ENCODE assay signal across 10 mouse cellular contexts in the genomic region with DNA sequence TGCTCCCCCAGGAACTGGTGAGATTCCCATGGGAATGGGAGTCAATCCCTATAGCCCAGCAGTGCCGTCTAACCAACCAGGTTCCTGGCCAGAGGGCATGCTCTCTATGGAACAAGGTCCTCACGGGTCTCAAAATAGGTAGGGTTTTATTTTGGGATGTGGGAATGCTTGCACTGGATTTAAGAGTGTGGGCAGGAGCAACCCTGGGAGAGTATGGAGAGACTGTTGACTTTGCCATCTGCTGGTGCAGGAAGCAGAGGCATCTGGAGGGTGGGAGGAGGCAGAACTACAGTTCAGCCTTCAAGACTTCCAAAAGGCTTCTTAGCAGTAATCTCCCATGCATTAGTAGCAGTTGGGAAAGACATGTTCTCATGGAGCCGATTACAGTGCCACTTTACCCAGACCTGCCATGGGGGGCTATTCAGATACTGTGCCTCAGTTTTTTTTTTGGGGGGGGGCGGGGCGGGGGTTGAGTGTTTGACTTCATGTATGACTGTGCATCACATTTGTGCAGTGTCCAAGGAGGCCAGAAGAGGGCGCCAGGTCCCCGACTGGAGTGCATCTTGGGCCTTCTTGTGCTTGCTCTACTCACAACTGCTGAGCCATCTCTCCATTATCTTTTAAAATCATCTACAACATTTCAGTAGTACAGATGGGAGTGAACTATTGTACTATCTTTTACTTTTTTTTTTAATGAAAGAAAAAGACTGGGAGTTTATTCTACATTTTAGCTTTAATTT.
DNase-seq lines count a peak whose midpoint lies in the region; ATAC-seq and TF ChIP-seq lines count a peak whose summit lies in the region.
"Had no signal": no experiment of that assay in that cellular context is flagged by ENCODE, and none has a peak within 500 bp of the region (broad histone marks: within the 10 kb centered on the region; RNA-seq: fewer than 3 reads in every experiment).

No protein-coding gene starts in this region.

- no peak overlapping the region for H3K9ac ChIP-seq in midbrain, embryonic 14.5 days (replicated peaks; ENCODE audit: low read length)
- no peak overlapping the region for H3K9ac ChIP-seq in forebrain, embryonic 15.5 days (replicated peaks)
- H3K9ac ChIP-seq: lung, embryonic 15.5 days; stomach, embryonic 15.5 days had no signal

- DNase-seq in frontal cortex, postnatal 10 days (ENCODE audit: low spot score in 2 of 2) = no peak
- DNase-seq in midbrain, embryonic 14.5 days = peak; percentile 62
- no peak for DNase-seq in midbrain, embryonic 10.5 days (ENCODE audit: low spot score)
- no peak for DNase-seq in brain, embryonic 14.5 days (ENCODE audit: low read depth)
- peak; percentile 65 to 79 for DNase-seq in left cerebral cortex, postnatal 14 days (ENCODE audit: low spot score in 2 of 2)
- DNase-seq in right cerebral cortex, postnatal 14 days = peak; percentile 63

- H3K9me3 ChIP-seq in midbrain, embryonic 14.5 days (ENCODE audit: control insufficient read depth, low read length) = no peaks in the 10 kb centered on the region
- H3K9me3 ChIP-seq in midbrain, embryonic 10.5 days (replicated peaks) = no peaks in the 10 kb centered on the region
- no peaks in the 10 kb centered on the region for H3K9me3 ChIP-seq in forebrain, embryonic 15.5 days
- H3K9me3 ChIP-seq: lung, embryonic 15.5 days; stomach, embryonic 15.5 days had no signal

- H3K36me3 ChIP-seq in midbrain, embryonic 14.5 days (ENCODE audit: control insufficient read depth, insufficient read depth, low read length) = peaks cover 70% of the 10 kb centered on the region
- H3K36me3 ChIP-seq in midbrain, embryonic 10.5 days = peaks cover 97% of the 10 kb centered on the region
- peaks cover 37% of the 10 kb centered on the region for H3K36me3 ChIP-seq in forebrain, embryonic 15.5 days

- intact Hi-C loops in left cerebral cortex, postnatal 14 days (cut with DNase I) = loop anchor here (10.0 kb wide), 1 partner anchor 535 kb away; no protein-coding TSS in a partner anchor

- TF ChIP-seq POLR2A in brain, embryonic 14.5 days (IDR thresholded peaks at IDR 0.05; ENCODE audit: borderline replicate concordance, extremely low read depth, insufficient read depth, insufficient read length, poor library complexity, severe bottlenecking) = no peak

- TF ChIP-seq CTCF in brain, embryonic 14.5 days (IDR thresholded peaks at IDR 0.05; ENCODE audit: borderline replicate concordance, extremely low read depth, insufficient read depth, insufficient read length) = peak; percentile 64

- no peak overlapping the region for H3K4me2 ChIP-seq in midbrain, embryonic 14.5 days (ENCODE audit: low read length)
- no peak overlapping the region for H3K4me2 ChIP-seq in forebrain, embryonic 15.5 days (replicated peaks)
- H3K4me2 ChIP-seq: lung, embryonic 15.5 days; stomach, embryonic 15.5 days had no signal

- H3K4me3 ChIP-seq in midbrain, embryonic 14.5 days (replicated peaks; ENCODE audit: low read depth, low read length) = no peak overlapping the region
- H3K4me3 ChIP-seq in midbrain, embryonic 10.5 days = no peak overlapping the region
- no peak overlapping the region for H3K4me3 ChIP-seq in forebrain, embryonic 15.5 days
- H3K4me3 ChIP-seq: lung, embryonic 15.5 days; stomach, embryonic 15.5 days had no signal

- 73% methylated on average over 7 of the region's 7 CpGs for WGBS in midbrain, embryonic 14.5 days
- 80% methylated on average over 7 of the region's 7 CpGs for WGBS in midbrain, embryonic 10.5 days
- 83% methylated on average over 7 of the region's 7 CpGs for WGBS in forebrain, embryonic 15.5 days

- peak; percentile 95 for ATAC-seq in frontal cortex, adult (ENCODE audit: low TSS enrichment)
- ATAC-seq in midbrain, embryonic 14.5 days (ENCODE audit: low FRiP score, low TSS enrichment) = no peak
- ATAC-seq in forebrain, embryonic 15.5 days (replicated peaks) = no peak

- no peaks in the 10 kb centered on the region for H3K27me3 ChIP-seq in midbrain, embryonic 14.5 days (ENCODE audit: control insufficient read depth, insufficient read depth, low read length)
- no peaks in the 10 kb centered on the region for H3K27me3 ChIP-seq in midbrain, embryonic 10.5 days (ENCODE audit: low read depth, poor library complexity, severe bottlenecking)
- H3K27me3 ChIP-seq in forebrain, embryonic 15.5 days = no peaks in the 10 kb centered on the region
- H3K27me3 ChIP-seq: lung, embryonic 15.5 days; stomach, embryonic 15.5 days had no signal

- no peaks in the 10 kb centered on the region for H3K4me1 ChIP-seq in midbrain, embryonic 14.5 days (ENCODE audit: control insufficient read depth, insufficient read depth, low read length)
- H3K4me1 ChIP-seq in midbrain, embryonic 10.5 days = no peaks in the 10 kb centered on the region
- H3K4me1 ChIP-seq in forebrain, embryonic 15.5 days = no peaks in the 10 kb centered on the region
- H3K4me1 ChIP-seq: lung, embryonic 15.5 days had no signal

- no peak overlapping the region for H3K27ac ChIP-seq in midbrain, embryonic 14.5 days (replicated peaks; ENCODE audit: low read depth, low read length)
- H3K27ac ChIP-seq in midbrain, embryonic 10.5 days (replicated peaks) = no peak overlapping the region
- H3K27ac ChIP-seq in forebrain, embryonic 15.5 days (replicated peaks) = no peak overlapping the region
- H3K27ac ChIP-seq: lung, embryonic 15.5 days; stomach, embryonic 15.5 days had no signal

Comparison
In these comparisons a context has a peak if more than half of its experiments do, and no peak if none do; other contexts are left out.
1. DNase-seq: peak in midbrain, embryonic 14.5 days (single experiment), left cerebral cortex, postnatal 14 days (2 of 2) and right cerebral cortex, postnatal 14 days (single experiment); none in frontal cortex, postnatal 10 days (0 of 2), midbrain, embryonic 10.5 days (single experiment) and brain, embryonic 14.5 days (single experiment).